Mouse (Mus musculus): ENCODE results near the gene Ncstn.
A peak's percentile ranks its signal among the peaks of the same experiment; 100 is the strongest.

Gene Ncstn

DNA sequence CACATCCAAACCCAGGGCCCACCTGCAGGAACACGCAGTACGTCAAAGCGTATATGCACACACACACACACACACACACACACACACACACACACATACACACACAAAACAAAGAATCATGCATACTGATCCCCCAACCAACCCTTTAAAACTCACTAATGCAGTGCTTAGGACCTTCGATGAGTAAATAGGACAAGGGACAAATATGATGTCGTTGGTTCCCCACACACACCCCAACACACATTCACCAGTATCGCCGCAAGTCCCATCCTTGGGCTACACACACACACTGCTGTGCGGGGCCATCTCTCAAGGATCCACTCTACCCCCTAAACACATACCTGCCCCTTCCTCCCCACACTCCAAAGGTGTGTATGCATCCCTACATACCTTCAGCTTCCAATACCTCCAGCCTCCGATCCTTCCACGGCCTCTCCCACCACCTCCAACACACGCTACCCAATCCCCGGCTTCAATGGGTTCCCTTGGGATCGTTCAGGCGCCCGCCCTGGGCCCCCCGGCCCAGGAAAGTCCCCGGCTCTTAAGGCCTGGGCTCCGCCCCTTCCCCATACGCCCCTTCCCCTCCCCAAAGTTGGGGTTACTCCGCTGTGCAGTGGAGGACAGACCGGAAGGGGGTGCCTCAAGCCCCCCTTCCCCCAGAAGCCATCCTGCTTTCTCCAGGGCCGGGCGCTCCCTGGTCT is 56.2 kb downstream of the Ncstn start:
- peak; percentile 84 for DNase-seq

DNA sequence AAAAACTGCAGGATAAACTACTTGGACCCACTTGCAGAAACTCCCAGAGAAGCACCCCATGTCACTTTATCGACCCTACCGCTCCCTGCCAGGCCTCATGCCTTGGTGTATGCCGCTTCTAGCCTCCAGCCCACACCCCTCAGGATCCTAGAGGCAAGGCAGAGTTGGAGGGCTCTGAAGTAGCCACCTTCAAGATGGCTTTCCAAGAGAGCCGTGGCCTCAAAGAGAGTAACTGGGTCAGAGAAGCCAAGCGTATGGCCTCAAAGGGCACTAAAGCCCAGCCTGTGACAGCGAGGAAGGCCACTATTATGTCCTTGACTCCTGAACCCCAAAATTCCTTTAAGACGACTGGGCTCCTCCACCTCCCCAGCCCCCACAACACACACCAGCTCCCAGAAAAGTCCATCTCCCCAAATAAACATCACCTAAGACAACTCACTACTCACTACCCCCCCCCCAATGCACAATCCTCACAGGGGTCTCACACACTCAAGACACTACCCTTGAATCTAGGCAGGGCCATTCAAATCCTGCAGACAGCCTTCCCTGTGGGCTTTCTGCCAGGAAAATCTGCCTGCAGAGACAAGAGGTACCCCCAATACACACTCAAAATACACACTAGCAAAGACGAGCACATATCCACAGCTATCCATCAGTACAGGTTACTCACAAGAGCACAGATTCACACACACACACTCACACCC is 57.2 kb downstream of the Ncstn start:
- no peak for DNase-seq

DNA sequence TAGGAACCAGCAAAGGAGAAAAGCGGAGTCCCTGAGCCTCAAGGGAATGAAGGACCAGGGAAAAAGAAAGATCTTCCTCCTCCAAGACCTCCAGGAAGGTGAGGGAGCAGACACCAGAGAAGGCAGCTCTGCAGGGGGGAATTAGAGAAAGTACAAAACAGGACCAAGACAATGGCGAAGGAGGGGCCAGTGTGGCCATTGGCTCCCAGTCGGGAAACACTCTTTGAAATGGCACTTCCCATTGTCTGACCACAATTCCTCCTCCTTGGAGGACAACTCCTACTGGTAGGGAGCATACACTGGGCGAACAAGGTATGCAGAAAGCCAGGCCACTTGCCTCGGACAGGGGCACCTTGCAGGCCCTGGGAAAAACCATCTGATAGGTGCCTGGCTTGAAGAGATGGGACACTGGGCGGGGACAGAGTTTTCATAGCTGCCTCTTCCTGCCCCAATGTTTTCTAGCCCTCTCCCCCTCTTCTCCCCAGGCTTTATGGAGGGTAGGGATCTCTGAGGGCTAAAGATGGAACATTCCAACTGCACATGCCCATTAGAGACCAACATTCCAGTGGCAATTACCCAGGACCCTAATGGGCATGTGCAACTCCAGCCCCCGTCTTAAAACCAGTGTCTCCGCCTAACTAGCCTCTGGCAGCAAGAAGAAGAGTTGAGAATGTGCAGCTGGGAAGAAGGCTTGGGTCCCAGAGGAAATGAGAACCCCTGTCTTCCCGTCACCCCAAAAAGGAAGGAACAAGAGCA is 58.3 kb downstream of the Ncstn start:
- no peak for DNase-seq

DNA sequence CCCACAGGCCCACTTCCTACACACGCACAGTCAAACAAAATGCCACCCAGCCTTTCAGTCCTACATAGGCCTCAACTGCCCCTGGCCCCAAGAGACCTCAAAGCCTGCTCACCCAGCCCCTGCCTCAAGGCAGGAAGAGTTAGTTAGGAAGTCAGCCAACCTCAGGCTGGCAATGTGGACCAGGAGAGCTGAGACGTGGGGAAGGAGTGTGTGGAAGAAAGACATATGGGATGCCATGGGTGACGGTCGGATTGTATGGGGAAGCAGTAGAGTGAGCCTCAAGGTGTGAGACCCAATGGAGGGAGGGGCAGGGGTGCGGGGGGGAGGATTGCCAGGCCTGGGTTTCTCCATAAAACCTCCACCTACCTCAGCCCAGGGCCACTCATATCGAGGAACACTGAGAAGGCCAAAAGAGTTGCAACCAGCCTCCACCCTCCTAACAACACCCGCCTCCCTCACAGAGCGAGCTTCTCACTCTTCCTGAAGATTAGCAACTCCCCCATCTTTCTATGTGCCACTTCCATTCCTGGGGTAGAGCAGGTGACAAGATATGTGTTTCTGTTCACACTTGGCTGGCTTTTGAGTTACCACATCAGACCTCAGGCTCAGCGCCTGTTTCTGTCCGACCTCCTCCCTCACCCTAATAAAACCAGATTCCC is 62.6 kb downstream of the Ncstn start:
- no peak for DNase-seq

DNA sequence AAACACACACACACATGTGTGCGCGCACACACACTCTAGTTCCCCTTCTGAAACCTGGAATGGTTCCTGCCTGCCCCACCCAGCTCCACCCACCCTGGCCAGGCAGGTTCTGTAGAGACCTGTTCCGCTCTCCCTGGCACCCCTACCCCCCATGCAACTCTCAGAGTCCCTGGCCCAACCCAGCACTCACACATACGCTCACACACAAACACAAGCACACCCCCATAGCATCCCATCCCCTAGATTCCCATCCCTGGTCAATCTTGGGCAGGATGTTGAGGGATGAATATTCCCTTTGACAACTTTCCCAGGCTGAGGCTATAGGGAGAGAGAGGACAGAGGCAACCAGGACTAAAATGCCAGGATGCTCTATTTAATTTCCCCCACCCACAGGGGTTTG is 63.3 kb downstream of the Ncstn start:
- no peak for DNase-seq

DNA sequence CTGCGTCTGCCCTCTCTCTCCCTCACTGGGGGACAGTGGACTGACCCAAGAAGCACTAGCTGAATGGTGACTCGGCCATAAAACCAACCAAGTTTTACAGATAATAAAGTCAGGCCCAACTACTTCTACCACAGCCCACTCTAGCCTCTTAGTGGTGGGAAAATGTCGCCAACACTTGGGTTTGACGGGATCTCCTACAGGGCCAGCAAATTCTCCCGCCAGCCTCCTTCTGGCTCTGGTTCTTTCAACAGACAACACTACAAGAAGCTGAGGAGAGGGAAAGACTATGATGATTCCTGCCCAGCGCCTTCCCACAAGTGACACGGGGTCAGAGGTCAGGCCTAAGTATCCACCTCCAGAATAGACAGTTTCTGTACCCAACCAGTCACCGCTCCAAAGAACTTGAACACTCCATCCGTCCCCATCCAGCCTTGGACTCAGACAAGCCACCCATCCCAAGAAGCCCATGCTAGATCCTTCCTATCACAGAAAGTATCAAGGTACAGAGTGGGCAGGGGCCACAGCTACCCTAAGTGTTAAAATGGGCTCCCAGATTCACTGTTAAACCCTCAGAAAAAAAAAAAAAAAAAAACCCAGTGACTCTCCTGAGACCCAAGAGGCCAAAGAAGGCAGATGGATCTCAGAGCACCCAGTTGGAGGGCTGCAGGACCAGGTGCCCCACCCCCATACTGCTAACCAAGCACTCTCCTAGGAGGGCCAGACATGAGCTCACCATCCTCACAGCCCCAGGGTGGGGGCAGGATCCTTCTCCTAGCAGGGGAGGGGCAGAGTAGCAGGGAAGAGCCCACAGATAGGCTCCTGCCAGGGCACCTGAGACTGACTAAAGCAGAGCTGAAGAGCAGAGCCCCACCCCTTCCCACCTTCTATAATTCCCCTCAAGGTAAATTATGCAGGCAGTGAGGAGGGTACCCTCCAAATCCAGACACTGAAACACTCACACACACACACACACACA is 64.0 kb downstream of the Ncstn start:
- DNase-seq, result no peak

DNA sequence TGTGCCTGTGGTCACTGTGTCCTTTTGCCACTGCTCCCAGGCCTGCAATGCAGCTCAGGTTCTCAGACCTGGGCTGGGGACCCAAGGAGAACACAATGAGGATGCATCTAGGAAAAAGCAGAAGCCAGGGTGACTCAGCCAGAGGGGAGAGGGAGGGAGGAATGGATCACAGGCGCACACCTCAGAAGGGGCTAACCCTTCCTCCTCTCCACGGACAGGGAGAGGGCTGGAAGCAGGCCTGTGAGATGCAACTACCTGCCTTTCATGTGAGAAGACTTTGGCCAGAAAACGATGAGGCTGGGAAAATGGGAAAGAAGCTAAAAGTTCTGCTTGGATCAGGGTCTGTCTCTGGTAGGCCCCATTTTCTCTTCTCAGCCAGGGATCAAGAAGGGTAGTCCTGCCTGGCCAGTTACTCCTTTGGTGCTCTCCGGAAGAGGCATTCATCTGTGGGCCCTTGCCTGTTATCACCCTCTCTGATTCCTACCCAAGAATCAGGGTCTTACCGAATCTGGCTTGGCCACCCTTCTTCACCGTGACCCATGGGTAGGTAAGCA is 65.0 kb downstream of the Ncstn start:
- DNase-seq, result no peak

DNA sequence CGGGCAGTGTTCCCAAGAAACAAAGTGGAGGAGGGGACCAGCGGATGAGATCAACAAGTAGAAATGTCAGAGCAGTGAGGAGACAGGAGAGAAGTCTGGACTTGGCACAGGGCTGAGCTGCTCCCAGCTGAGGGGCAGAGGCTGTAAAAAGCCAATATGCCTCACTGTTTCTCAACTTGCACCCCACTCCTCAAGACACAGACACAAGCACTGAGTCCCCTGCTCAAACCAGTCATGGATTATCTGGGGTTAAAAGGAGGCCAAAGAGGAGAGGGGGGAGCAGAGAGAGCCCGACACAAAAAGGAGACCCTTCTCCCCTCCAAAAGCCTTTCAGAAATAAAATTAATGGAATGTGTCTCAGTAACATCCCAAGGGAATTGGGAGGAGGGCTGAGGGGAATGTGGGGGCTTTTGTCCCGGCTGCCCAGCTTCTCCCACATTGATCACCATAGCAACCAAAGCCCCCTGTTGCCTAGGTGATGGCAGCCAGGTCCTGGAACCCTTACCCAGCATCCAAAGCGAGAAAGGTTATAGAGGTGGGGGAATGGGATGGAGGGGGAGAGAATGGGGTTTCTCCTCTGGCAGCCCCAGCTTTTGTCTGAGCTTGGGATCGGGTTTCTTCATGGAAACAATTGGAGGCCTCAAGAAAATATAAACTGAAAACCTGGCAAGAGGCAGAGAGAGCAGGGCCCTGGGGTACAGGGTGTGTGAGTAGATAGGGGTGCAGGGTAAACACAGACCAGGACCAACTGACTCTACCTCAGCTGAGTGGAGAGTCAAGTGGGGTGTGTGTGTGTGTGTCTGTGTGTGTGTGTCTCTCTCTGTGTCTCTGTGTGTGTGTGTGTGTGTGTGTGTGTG is 65.7 kb downstream of the Ncstn start:
- peak; percentile 92 for DNase-seq

DNA sequence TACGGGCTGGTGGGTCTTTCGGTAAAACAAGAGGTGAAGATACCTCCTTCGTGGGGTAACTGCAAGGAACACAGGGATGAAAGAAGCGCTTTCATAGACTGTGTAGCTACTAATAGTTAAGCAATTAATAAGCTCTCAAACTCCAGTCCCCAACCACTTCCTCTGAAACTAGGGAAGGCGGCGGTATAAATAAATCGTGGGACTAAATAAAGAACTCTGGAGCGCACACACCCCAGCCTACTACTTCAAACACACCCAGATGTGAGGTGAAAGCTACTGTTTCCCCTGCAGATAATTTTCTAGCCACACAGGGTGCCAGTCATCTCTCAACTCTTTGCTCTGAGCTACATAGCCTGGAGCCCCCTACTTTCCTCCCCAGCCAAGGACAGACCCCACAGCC is 66.6 kb downstream of the Ncstn start:
- DNase-seq, result no peak

Data from embryo, embryonic 11 days (tissue).